Mouse (Mus musculus): ENCODE measurements around the gene Gm15128.
"Not testable (repeated sequence)": the region's sequence is repeated elsewhere in the genome, so short reads cannot be mapped to it uniquely, and the experiment has no call there.

Gm15128 gene

GRCm38 (mm10) chrX:147765691-147766090 is at the start of gene Gm15128:
TSS of gene Gm15128 (plus strand) at chrX:147765991.
- DNase-seq (ENCODE audit: extremely low read depth, insufficient read length, low spot score): not testable (repeated sequence)

Data from 3134 (cell line).